Mouse (Mus musculus) hindlimb bud, embryonic 11.5 days (tissue): ENCODE measurements around the gene Pias1.

ENCODE experiments used
- DNase-seq: peaks from one replicate; pipeline ENCODE4 v3.0.0-alpha.2; 2012; ENCODE audit warnings: low read depth, low spot score; ENCODE audit errors: extremely low spot score

Pias1 gene

DNA sequence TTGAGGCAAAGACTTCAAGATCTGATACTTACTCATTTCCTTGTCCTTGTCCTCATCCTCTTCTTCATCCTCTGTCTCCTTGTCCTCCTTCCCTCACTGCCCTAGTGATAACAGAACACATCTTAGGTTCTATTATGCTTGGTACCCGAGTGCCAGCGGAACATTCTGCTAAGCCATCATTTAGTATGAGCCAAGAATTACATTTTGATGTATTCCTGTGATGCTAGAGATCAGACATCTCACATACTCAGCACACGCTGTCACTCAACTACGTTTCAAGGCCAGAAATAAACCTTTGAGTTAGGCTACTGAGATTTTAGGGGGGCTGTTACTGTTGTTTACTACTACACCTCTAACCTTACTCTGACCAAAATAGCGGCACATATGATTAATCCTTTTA, at the start of gene Pias1:
Gene Pias1, minus strand, starts transcription at position 101 of the 400 bp plus-strand sequence.
- DNase-seq, result no peak

DNA sequence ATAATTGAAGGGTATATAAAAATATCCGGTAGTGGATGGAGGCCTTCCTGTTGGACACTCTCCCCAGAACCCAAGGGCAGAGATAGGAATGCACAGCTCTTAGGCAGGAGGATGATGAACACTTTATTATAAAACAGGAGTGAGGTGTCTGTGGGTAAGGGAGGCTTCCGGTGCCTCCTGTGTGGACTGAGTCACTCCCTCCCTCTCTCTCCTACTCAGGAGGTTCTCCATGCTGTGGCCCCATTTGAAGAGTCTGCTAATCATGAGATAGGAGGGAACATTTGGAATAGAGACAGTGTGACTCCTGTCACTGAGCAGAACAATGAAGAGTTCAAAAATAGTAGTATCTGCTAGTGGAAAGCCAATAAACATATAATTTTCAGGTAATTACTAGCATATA, 47.7 kb upstream of the Pias1 start:
- DNase-seq, result no peak

DNA sequence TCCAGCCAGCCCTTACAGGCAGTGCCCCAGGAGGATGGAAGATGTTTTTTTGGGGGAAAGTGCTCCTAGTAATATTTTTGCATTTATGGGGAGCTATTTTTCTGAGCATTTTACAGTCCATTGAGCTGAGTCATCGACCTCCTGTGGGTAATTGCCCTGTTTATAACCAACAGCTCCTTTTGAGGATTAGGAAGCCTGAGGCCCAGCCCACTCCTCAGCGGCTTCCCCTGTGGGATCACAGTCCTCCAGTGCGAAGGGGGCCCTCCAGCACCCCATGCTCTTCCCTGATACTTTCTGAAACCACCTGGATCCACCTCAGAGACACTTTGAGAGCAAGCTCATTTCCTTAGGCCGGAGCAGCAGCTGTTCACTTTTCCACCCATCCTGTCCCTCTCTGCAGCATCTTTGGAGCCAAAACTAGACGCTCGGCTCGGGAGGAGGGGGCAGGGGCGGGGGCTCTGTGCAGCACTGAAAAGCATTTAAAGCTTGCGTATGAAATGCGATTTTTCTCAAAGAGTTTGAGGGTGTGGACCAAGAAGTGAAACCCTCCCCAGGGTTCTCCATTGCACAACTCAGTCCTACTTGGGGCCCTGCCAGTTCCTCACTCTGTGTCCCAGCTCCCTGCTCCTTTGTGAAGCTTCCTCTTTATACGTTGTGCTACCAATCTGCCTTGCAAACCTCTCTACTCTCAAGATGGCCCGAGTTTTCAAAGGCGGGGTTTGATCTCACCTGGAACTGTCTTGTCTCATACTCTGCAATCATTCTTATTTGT, 43.5 kb upstream of the Pias1 start:
- DNase-seq, result no peak

DNA sequence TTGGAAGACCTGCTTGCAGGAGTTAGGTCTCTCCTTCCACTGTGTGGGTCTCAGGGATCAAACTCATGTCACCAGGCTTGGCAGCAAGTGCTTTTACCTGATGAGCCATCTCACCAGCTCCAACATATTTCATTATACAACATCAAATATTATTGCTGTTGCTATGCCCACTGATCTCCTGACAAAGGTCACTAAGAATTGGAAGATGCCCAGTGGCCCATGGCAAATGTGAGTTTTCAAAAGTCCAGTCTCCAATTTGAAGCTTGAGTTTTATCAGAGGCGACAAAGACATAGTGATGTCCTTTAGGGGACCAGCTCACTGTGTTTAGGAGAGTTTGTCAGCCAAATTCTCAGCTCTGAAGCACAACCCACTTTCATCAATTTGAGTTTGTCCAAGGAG, 34.8 kb upstream of the Pias1 start:
- DNase-seq, result no peak

DNA sequence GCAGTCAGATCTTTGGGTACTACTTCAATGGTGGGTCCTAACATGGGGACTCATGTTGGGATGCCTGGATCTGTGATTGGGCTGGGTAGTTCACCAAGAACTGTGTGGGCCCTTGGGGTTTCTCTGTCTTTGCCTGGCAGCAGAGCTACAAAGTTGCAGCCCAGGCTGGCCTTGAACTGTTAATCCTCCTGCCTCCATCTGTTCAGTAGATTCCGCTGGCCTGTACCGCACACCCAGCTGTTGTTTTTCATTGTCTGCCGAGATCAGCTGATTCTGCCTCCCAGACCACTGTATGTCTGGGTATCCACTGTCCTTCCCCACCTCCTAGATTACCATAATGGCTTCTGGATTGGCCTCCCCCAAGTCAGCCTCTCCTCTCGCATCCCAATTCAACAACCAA, 19.6 kb upstream of the Pias1 start:
- DNase-seq, result no peak

DNA sequence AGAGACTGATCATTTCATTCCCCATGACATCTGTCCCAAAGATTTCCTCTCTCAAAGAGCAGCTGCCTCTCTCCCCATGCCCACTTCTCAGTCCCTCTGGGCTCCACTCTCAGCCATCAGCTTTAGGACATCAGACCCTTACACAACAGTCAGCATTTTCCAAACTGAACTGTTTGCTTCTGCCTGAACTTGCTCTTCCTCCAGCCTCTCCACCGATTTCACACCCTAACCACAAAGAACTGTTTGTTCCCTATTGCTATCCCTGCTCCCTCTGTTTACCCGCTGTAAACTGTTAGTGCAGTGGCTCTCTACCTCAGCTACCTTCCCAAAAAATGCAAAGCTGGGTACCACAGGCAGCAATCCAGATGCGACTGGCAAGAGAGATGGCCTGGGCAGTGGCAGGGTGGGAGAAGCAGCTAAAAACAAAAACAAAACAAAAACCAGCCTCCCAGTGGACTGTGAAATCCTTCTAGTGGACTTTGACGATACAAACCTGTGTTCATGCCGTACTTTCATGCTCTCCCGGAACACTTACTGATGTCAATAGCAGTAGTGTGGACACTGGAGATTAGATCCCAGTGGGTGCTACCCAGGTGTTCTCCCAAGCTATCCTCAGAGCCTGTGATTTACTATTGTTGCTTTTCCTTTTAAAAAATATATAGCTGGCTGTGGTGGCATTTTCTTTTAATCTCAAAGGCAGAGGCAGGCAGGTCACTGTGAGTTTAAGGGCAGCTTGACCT, 18.5 kb upstream of the Pias1 start:
- no peak for DNase-seq

DNA sequence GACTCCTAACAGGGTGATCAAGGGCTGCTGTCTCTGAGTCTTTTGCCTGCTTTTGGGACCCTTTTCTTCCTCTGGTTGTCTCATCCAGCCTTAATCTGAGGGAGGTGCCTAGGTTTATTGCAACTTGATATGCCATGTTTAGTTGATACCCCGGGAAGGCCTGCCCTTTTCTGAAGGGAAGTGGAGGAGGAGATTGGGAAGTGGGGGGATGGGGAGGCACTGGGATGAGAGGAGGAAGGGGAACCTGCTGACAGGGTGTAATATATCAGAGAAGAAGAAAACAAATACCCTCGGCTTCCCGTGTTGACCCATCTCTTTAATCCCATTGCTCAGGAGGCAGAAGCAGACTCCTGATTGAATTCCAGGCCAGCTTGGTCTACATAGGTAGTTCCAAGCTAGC, 10.8 kb upstream of the Pias1 start:
- DNase-seq, result no peak

DNA sequence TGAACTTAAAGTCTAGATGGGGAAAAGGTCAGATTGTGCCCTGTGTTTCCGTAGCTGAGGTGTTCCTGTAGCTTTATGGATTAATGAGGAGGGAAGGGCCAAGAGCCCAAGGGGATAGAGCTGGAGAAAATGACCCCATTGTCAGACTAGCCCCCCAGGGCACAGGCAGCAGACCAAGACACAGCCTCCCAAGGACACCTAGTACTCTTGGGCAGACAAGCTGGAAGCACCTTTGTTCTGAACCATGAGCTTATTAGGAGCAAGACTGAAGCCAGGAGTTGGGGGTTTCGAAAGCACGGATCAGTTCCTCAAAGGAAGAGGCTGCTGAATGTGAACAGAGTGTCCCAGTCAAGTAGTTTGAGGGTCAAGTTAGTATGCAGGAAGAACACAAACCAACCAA, 9.9 kb upstream of the Pias1 start:
- DNase-seq, result no peak

DNA sequence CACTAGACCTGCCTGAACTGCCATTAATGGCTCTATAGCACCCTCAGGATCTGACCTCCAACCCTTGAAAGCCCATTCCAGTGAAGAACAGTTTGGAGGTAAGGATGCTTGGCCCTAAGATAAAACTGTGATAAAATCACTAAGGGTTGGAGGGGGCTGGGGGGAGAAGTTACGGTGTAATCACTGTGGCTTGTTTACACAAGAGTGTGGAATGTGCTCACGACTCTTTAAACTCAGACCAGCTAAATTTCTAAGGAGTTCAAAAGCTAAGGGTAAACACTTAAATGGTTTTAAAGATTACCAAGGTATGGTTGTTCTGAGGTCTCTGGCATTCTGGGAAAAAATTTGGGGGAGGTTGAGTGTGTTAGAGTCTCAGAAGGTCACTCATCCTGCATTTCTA, 7.5 kb upstream of the Pias1 start:
- no peak for DNase-seq

DNA sequence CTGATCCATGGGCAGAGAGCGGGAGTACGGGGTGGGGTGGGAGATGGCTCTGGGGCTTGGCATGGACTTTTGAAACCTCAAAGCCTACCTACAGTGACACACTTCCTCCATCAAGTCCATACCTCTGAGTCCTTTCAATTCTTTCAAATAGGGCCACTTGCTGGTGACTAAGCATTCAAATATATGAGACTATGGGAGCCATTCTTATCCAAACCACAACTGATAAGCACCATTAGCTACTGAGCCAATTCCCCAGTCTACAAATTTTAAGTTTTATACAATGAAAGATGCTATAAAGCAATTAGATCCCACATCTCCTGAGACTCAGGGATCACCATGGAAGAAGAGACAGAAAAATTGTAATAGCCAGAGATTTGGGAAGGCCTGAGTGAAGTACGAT, 2.4 kb upstream of the Pias1 start:
- DNase-seq, result no peak

DNA sequence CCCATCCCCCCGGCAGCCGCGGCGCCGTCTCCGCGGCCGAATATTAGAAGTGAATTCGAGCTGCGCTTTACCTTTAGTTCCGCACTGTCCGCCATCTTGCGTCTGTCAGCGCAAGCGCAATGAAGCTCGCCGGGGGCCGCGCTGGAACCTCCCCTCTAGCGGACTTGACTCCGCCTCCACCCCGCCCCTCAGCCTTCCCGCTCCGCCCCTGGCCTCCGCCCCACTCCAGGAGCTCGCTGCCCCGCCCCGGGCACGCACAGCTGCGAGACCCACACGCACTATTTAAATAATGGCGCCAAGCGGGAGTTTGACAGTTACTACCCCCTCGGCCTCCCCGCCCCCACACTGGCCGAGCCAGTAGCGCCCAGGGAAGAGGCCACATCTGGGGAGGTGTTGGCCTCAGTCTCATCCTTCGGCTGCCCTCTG, 6.9 kb downstream of the Pias1 start:
- peak; percentile 69 for DNase-seq

DNA sequence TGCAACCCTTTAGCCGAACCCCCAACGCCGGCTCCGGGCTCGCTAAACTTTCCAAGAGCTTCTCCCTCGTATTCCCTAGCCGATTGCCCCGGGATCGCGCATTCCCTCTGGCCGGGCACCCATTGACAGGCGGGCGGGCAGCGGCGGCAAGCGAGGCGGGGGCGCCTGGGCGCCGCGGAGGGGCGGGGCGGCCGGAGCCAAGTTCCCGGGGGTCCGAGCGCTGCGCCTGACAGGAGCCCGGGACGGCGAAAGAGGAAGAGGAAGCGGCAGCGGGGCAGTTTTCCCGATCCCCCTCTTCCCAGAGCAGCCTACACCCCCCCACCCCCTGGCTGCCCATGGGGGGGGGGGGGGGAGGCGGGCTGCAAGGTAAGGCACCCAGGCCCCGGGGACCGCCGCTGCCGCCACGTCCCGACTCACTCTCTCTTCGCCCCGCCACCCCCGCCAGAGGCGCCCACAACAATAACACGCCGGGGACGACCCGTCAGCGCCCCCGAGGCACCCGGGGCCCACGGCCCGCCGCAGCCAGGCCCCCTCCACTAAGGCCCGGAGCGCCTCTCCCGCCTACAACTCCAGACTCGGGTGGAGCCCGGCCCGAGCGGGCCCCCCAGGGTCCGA, 7.5 kb downstream of the Pias1 start:
- no peak for DNase-seq

DNA sequence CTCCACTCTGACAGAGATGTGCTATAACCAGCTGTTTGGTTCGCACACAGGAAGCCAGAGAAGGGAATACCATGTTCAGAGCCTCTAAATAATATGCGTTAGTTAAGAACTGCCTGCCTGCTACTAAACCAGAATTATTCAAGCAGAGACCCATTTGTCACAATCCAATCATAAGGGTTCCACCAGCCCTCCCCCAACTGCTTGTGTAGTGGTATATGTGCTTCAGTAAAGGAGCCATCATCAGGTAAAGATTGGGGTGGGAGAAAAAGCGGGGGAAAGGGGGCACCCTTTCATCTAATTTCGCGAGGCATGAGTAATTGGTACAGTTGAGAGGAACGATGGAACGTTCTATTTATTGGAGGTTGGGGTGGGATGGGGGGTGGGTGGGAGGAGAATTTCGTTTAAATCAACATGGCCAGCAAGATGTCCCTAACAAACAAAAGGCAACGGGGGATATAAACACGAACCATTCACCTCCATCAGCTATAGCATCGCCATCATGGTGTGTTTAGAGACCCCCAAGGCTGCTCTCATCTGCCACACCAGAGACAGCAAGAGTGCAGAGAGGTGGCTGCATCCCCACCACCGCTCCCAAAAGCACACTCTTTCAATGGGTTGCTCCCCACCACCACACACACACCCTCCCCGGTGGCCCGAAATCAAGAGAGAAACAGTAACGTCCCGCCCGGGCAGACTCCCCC, 8.1 kb downstream of the Pias1 start:
- no peak for DNase-seq

DNA sequence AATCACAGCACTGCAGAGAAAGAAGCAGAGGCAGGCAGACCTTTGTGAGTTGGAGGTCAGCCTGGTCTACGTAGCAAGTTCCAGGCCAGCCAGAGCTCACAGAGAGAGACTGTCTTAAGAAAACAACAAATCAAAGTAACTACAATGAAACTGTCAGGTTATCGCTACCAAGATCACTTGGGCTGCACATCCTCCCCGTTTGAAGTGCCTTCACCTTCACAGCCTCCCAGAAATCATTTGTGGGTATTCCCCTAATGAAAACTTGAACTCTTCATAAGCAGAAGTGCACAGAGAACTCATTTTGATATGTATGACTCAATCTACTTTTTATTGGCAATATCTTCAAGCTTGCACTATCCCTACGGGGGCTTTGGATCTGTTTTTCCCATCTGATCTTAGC, 10.6 kb downstream of the Pias1 start:
- DNase-seq, result no peak

DNA sequence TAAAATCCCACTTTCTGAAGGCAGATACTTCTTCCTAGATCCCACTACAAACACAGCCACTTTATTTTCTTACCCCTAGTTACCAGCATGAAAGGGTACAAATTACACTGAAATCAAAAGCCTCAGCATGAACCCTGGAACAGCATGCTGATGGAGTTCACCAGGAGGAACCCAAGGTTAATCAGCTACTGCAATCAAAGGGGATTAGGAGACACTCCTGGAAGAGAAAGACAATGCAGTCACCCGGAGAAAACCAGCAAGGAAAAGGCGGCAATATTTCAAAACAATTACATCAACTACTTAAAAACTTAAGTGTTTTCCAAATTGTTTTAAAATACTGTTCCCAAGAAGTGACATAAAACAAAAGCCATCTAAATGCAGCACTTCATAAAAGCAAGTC, 11.9 kb downstream of the Pias1 start:
- DNase-seq, result no peak

DNA sequence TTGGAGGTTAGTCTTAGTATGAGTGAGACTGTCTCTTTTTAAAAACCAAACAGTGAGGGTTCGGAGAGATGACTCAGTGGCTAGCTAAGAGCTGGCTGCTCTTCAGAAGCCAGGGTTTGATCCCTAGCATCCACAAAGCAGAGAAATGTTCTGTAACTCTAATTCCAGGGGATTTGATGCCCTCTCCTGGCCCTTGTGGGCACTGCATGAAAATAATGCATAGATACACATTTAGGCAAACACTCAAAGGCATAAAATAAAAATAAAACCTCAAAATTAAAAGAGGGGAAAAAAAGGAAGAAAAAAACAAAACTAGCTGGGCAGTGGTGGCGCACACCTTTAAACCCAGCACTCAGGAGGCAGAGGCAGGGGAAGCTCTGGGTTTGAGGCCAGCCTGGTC, 13.3 kb downstream of the Pias1 start:
- no peak for DNase-seq

DNA sequence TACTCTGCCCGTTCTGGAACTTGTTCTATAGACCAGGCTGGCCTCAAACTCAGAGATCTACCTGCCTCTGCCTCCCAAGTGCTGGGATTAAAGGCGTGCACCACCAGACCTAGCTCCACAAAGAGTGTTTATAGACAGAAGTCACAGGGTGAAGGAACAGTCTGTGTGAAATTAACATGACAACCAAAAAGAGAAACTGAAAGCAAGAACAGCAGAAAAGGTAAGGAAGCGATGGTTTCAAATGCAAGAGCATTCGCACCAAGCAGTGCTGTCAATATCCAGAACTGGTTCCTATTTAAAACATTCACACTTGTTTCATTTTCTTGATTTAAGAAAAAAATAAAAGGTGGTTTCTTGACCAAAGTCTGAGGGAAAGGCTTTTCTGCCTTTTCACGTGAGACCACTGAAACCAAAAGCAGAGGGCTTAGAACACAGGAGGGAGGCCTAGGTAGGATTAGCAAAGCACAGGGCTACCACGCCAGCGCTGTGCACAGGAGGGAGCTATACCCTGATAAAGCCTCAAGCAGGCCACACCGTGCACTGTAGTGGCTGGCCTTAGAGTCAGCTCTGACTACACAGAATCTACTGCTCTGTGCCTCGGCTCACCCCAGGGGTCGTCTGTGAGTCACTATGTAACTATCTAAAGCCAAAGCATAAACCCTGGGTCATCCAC, 15.5 kb downstream of the Pias1 start:
- no peak for DNase-seq

DNA sequence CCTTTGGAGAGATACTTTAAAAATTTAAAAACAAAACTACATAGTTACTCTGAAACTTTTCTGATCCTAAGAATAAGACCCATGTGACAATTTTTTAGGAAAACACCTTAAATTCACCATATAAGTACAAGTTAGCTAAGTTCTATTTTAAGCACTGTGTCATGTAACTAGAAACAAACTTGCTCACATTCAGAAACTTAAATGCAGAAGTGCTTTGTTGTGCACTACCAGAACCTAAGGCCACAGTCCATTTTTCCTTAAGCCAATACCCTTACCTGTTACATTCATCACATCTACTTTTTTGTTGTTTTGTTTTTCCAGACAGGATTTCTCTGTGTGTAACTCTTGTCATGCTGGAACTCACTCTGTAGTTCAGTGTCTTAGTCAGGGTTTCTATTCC, 17.4 kb downstream of the Pias1 start:
- DNase-seq, result no peak

DNA sequence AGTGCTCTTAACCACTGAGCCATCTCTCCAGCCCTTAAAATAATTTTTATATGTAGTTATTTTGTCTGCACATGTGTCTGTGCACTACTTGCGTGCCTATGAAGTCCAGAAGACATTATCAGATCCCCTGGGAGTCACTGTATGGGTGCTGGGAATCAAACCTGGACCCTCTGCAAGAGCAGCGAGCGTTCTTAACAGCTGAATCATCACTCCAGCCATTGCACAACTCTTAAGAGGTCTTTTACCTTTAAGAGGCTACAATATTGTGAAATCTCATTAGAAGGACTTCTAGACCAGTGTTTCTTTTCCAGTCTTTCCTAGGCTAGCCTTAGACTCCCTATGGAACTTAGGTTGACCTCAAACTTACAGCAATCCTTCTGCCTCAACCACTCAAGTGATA, 21.7 kb downstream of the Pias1 start:
- no peak for DNase-seq

DNA sequence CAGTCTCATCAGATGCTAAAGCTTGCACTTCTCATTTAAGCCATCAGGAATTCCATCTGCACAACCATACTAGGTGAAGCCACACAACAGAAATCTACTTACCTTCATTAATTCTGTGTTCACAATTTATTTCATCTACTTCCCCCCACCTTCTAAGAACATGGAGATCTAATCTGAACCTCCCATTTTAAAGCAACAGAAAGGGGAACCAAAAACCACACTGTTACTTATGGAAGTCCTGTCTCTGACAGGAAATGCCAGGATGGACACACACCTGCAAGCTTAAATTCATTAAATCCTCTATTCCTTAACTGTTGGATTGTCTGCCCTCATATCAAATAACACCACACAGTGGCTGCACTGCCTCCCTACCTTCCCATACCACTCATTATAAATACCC, 35.0 kb downstream of the Pias1 start:
- DNase-seq, result no peak

DNA sequence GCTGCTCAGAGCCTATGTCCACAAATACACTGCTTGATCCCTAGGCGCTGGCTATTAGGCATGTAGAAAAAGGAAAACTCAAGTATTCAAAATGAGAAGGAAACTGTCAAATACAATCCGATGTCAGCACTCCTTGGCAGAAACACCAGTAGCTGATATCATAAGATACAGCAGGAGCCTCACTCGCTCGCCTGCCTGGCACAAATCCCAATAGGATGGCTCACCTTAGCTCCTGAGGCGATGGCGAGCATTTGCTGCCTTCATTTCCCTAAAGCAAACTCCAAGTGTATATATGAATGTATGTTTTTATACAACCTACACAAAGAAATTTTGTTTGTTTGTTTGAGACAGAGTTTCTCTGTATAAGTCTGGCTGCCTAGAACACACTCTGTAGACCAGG, 42.4 kb downstream of the Pias1 start:
- no peak for DNase-seq
